Mouse (Mus musculus) cortical plate, adult 2 months (tissue): ENCODE results near the gene Slc6a16.

Experiments used
- CTCF ChIP-seq: fragments of 200-500 bp; IDR thresholded peaks from 2 replicates; pipeline ENCODE4 v1.5.1; 2011; ENCODE audit warnings: mild to moderate bottlenecking, control low read depth, low read length; ENCODE audit not compliant: insufficient read depth; ENCODE audit errors: extremely low read depth
- POLR2A ChIP-seq: fragments of 200-500 bp; IDR thresholded peaks from 2 replicates; pipeline ENCODE4 v1.6.1; 2011; ENCODE audit warnings: mild to moderate bottlenecking, low read length, control low read depth; ENCODE audit not compliant: insufficient read depth; ENCODE audit errors: extremely low read depth

- TF ChIP-seq CTCF (no peak), POLR2A (no peak)
These were observed 29.0 kb upstream of the Slc6a16 start, which contains the start of gene Dkkl1 for GRCm38 (mm10) chr7:45211851-45212251.
